Mouse (Mus musculus): ENCODE measurements around the gene Shb. TPM values are rescaled to one million over a fixed set of nuclear protein-coding genes. Genes with fewer than 3 reads are reported as not detected.
"Not testable (repeated sequence)": the region's sequence is repeated elsewhere in the genome, so short reads cannot be mapped to it uniquely, and the experiment has no call there.

The Shb gene
- total RNA-seq, 2 experiments from 2014 or later: 21.5 to 24.9 TPM

GRCm38 (mm10) chr4:45402281-45402680 lies 130.0 kb downstream of the Shb start:
- no peak for DNase-seq (ENCODE audit: low spot score in 2 of 2)

- no peak for DNase-seq (ENCODE audit: low spot score in 2 of 2)
Observed at GRCm38 (mm10) chr4:45399421-45400210, 132.7 kb downstream of the Shb start.

GRCm38 (mm10) chr4:45398315-45398714 lies 134.0 kb downstream of the Shb start:
- not testable (repeated sequence) for DNase-seq (ENCODE audit: low spot score in 2 of 2)

GRCm38 (mm10) chr4:45396211-45396610 lies 136.1 kb downstream of the Shb start:
- DNase-seq (ENCODE audit: low spot score in 2 of 2): not testable (repeated sequence)

GRCm38 (mm10) chr4:45393658-45394057 lies 138.6 kb downstream of the Shb start:
- DNase-seq (ENCODE audit: low spot score in 2 of 2): no peak

- no peak for DNase-seq (ENCODE audit: low spot score in 2 of 2)
Observed at GRCm38 (mm10) chr4:45392994-45393393, 139.3 kb downstream of the Shb start.

GRCm38 (mm10) chr4:45392572-45392971 lies 139.7 kb downstream of the Shb start:
- no peak for DNase-seq (ENCODE audit: low spot score in 2 of 2)

- DNase-seq (ENCODE audit: low spot score in 2 of 2): no peak
Observed at GRCm38 (mm10) chr4:45392099-45392498, 140.2 kb downstream of the Shb start.

- not testable (repeated sequence) for DNase-seq (ENCODE audit: low spot score in 2 of 2)
Observed at GRCm38 (mm10) chr4:45387296-45387695, 145.0 kb downstream of the Shb start.

GRCm38 (mm10) chr4:45382133-45382532 lies 150.1 kb downstream of the Shb start:
- not testable (repeated sequence) for DNase-seq (ENCODE audit: low spot score in 2 of 2)

- not testable (repeated sequence) for DNase-seq (ENCODE audit: low spot score in 2 of 2)
Observed at GRCm38 (mm10) chr4:45380903-45381580, 151.2 kb downstream of the Shb start.

GRCm38 (mm10) chr4:45376573-45376972 lies 155.7 kb downstream of the Shb start:
- DNase-seq (ENCODE audit: low spot score in 2 of 2): no peak

GRCm38 (mm10) chr4:45374879-45375278 lies 157.4 kb downstream of the Shb start:
- no peak for DNase-seq (ENCODE audit: low spot score in 2 of 2)

Small RNAs within 50 kb of the gene (microRNA-seq; reads per million reads assigned to microRNA genes)
- gene Gm22518 (0 reads per million in 2 experiments), gene Gm25692 (0 reads per million in 2 experiments)

Other genes starting within 250 kb of the Shb start
- 10 to 100 TPM; 16.5 to 16.7 TPM for gene Trmt10b, start 235.3 kb downstream of the Shb start, total RNA-seq (2021)
- gene Dcaf10, start 190.4 kb downstream of the Shb start, total RNA-seq (2021): 10 to 100 TPM; 21.4 to 21.5 TPM
- gene Exosc3, start 189.7 kb downstream of the Shb start, total RNA-seq (2021): 10 to 100 TPM; 13.5 to 13.6 TPM
- gene Slc25a51, start 123.7 kb downstream of the Shb start, total RNA-seq (2021): 100 to 1,000 TPM; 117 to 126 TPM